Mouse (Mus musculus) embryonic fibroblast, embryonic 13.5 days (primary cell): ENCODE results near the gene Luc7l3. TPM values are rescaled to one million over a fixed set of nuclear protein-coding genes. Genes with fewer than 3 reads are reported as not detected.

ENCODE experiments used
- H3K27ac ChIP-seq: 2 replicates; pipeline ENCODE4 v1.5.1; 2012; ENCODE audit warnings: low read length, control low read depth, inconsistent platforms; ENCODE audit not compliant: insufficient read depth
- H3K4me1 ChIP-seq: 2 replicates; pipeline ENCODE4 v1.6.1; 2011; ENCODE audit warnings: low read length; ENCODE audit not compliant: control insufficient read depth, insufficient read depth
- H3K4me3 ChIP-seq: 2 replicates; pipeline ENCODE4 v1.5.1; 2011; ENCODE audit warnings: mild to moderate bottlenecking, control low read depth, low read length; ENCODE audit not compliant: insufficient read depth
- CTCF ChIP-seq: IDR thresholded peaks from 2 replicates; pipeline ENCODE4 v1.5.1; 2011; ENCODE audit warnings: mild to moderate bottlenecking, control low read depth, low read length, moderate library complexity, borderline replicate concordance; ENCODE audit not compliant: insufficient read depth
- POLR2A ChIP-seq: IDR thresholded peaks from 2 replicates; pipeline ENCODE4 v1.6.1; 2011; ENCODE audit warnings: low read depth, mild to moderate bottlenecking, control low read depth, low read length, moderate library complexity
- polyA plus RNA-seq: library from polyadenylated mRNA; stranded (reverse); fragments of >200 nt; gene quantifications from 2 replicates; pipeline ENCODE4 v1.2.4, GENCODE M21; 2011; ENCODE audit warnings: low read depth; ENCODE audit not compliant: missing spikeins, insufficient read length

The Luc7l3 gene
- polyA plus RNA-seq, 1 experiment, result 88.2 TPM

- no peak for TF ChIP-seq POLR2A
- TF ChIP-seq CTCF, result no peak
- H3K27ac ChIP-seq, result no peak overlapping the region
- no peak overlapping the region for H3K4me3 ChIP-seq
- H3K4me1 ChIP-seq, result peaks cover 14% of the 10 kb centered on the region
Observed at GRCm38 (mm10) chr11:94350337-94350736, 28.5 kb upstream of the Luc7l3 start.

GRCm38 (mm10) chr11:94349839-94350238 is 28.1 kb upstream of the Luc7l3 start:
- Histone ChIP-seq H3K27ac (no peak overlapping the region), H3K4me3 (no peak overlapping the region), H3K4me1 (peaks cover 12% of the 10 kb centered on the region)
- no peak for TF ChIP-seq CTCF
- no peak for TF ChIP-seq POLR2A

DNA sequence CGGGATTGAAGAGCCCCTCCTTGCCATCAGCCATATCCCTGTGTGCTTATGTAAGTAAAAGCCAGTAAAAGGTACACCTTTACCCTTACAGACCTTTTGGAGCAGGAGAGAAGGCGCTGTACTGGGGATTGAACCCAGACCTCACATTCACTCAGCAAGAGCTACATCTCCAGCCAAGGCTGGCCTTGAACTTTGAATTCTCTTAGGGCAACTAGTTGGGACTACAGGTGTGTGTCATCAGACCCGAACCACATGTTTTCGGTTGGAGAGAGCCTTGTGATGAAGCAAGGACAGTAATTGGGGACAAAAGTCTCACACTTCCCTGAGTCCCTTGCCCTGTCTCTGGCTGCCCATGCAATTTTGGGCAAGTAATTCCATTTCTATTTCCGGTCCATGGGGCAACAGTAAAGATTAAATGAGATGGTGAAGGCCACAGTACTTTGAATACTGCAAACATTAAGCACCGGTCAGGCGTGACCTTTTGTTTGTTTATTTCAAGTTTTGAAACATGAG is 25.3 kb upstream of the Luc7l3 start:
- Histone ChIP-seq H3K27ac (peak overlapping the region; percentile 26; the same call in 1 of the 2 replicates), H3K4me3 (no peak overlapping the region), H3K4me1 (peaks cover 12% of the 10 kb centered on the region)
- TF ChIP-seq POLR2A (no peak), CTCF (no peak)

DNA sequence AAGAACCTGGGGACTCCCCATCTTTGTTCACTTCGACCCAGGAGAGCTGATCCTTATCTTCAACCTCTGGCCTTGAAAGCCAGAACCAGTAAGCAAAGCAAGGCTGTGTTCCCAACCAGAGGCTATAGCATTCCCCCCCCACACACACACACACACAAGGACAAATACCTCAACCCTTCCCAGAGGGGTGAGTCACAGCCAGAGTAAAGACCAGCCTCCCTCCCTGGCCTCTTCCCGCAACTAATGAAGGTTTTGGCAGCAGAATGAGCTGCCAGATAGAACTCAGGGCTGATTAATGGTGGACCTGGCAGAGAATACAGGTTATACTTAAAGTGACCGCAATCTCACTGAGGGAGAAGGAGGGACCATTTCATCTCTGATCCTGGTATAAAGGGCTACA is 24.8 kb upstream of the Luc7l3 start:
- Histone ChIP-seq H3K27ac (peak overlapping the region; percentile 26; the same call in 1 of the 2 replicates), H3K4me3 (no peak overlapping the region), H3K4me1 (peaks cover 12% of the 10 kb centered on the region)
- TF ChIP-seq POLR2A (no peak), CTCF (no peak)

DNA sequence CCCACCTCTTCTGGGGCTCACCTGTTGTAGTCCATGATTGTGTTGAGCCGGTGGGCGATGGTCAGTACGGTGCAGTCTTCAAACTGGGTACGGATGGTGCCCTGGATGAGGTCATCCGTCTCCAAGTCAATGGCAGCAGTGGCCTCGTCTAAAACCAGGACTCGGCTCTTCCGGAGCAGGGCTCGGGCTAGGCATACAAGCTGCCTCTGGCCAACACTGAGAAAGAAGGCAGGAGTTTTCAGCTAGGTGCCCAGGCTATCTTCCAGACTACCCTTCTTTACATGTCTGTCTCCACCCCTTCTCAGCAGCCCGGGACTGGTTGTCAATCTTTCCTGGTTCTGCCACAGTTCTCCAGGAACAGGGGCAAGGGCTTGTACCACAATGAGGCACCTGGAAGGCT is 24.1 kb upstream of the Luc7l3 start:
- H3K4me3 ChIP-seq, result no peak overlapping the region
- TF ChIP-seq POLR2A (no peak), CTCF (no peak)
- H3K27ac ChIP-seq, result 0 out of 2 replicates have a peak overlapping the region, but pooled peaks have one; percentile 11
- H3K4me1 ChIP-seq, result peaks cover 12% of the 10 kb centered on the region

DNA sequence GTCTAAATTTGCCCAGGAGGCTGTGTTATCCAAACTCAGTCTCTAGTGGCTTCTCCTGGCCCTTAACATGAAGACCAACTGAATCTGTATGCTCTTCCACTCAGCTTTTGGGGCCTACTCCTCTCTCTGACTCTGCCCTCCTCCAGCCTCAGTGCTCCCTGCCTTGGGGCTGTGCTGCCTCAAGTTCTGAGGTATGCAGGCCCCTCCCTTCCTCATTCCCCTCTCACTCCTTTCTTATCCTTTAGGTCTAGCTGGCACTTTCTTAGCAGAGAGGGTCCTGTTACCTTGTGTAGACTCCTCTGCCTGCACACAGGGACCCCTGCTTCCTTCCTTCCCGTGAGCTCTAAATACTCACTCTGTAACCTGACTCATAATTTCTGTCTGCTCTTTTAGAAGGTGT is 22.7 kb upstream of the Luc7l3 start:
- Histone ChIP-seq H3K4me1 (peaks cover 12% of the 10 kb centered on the region), H3K27ac (no peak overlapping the region)

GRCm38 (mm10) chr11:94343955-94344358 is 22.2 kb upstream of the Luc7l3 start:
- H3K4me3 ChIP-seq, result no peak overlapping the region
- TF ChIP-seq POLR2A, result no peak
- TF ChIP-seq CTCF, result no peak
- peaks cover 12% of the 10 kb centered on the region for H3K4me1 ChIP-seq
- H3K27ac ChIP-seq, result no peak overlapping the region

More for the DNA sequence above, 22.7 kb upstream of the Luc7l3 start:
- no peak overlapping the region for H3K4me3 ChIP-seq
- TF ChIP-seq CTCF (no peak), POLR2A (no peak)

- Histone ChIP-seq H3K4me1 (peaks cover 15% of the 10 kb centered on the region), H3K4me3 (no peak overlapping the region), H3K27ac (no peak overlapping the region)
- TF ChIP-seq POLR2A (no peak), CTCF (no peak)
Observed at GRCm38 (mm10) chr11:94342114-94342905, 20.5 kb upstream of the Luc7l3 start.

GRCm38 (mm10) chr11:94340948-94341933 is 19.5 kb upstream of the Luc7l3 start:
- TF ChIP-seq POLR2A, result no peak
- TF ChIP-seq CTCF, result no peak
- no peak overlapping the region for H3K4me3 ChIP-seq
- no peak overlapping the region for H3K27ac ChIP-seq
- peaks cover 10% of the 10 kb centered on the region for H3K4me1 ChIP-seq
